Mouse (Mus musculus) neural tube, embryonic 15.5 days (tissue): ENCODE measurements around the gene Rxfp1. TPM values are rescaled to one million over a fixed set of nuclear protein-coding genes. Genes with fewer than 3 reads are reported as not detected.

ENCODE experiments used
- ATAC-seq: fragments of 200-750 bp; cut with Nextera tagmentation; 2 replicates; pipeline ENCODE4 v1.8.0; 2017; ENCODE audit warnings: mild to moderate bottlenecking, moderate TSS enrichment, moderate library complexity; ENCODE audit not compliant: low FRiP score
- H3K27ac ChIP-seq: fragments of 300-500 bp; sonication (generic); replicated peaks from 2 replicates; pipeline ENCODE4 v1.5.1; 2015; ENCODE audit warnings: mild to moderate bottlenecking, inconsistent platforms
- H3K27me3 ChIP-seq: fragments of 300-500 bp; sonication (generic); replicated peaks from 2 replicates; pipeline ENCODE4 v1.6.1; 2015; ENCODE audit warnings: inconsistent platforms
- H3K36me3 ChIP-seq: fragments of 300-500 bp; sonication (generic); 2 replicates; pipeline ENCODE4 v1.6.1; 2015; ENCODE audit warnings: inconsistent platforms
- H3K4me1 ChIP-seq: fragments of 300-500 bp; sonication (generic); 2 replicates; pipeline ENCODE4 v1.6.1; 2015; ENCODE audit warnings: inconsistent platforms
- H3K4me2 ChIP-seq: fragments of 300-500 bp; sonication (generic); 2 replicates; pipeline ENCODE4 v1.6.1; 2015; ENCODE audit warnings: inconsistent platforms, mild to moderate bottlenecking, moderate library complexity
- H3K4me3 ChIP-seq: fragments of 300-500 bp; sonication (generic); replicated peaks from 2 replicates; pipeline ENCODE4 v1.5.1; 2015; ENCODE audit warnings: mild to moderate bottlenecking, inconsistent platforms
- H3K9ac ChIP-seq: fragments of 300-500 bp; sonication (generic); replicated peaks from 2 replicates; pipeline ENCODE4 v1.6.1; 2015; ENCODE audit warnings: mild to moderate bottlenecking, inconsistent platforms
- H3K9me3 ChIP-seq: fragments of 300-500 bp; sonication (generic); replicated peaks from 2 replicates; pipeline ENCODE4 v1.6.1; 2016; ENCODE audit warnings: inconsistent platforms
- WGBS: fragments of 180-500 bp; shearing (Covaris S2); methylation state at CpG from one replicate; pipeline ENCODE4 v1.1.7; 2015; ENCODE audit warnings: mixed read lengths; 5-methylcytosine and 5-hydroxymethylcytosine counted together
- polyA plus RNA-seq: library from polyadenylated mRNA; unstranded; fragments of >200 nt; fragmentation: Nextera tagmentation; extraction: Ambion mirVana; gene quantifications from 2 replicates; pipeline ENCODE4 v1.2.1, GENCODE M21; 2015

Gene Rxfp1
- 0.17 and 0.52 TPM in 2 replicates for polyA plus RNA-seq

DNA sequence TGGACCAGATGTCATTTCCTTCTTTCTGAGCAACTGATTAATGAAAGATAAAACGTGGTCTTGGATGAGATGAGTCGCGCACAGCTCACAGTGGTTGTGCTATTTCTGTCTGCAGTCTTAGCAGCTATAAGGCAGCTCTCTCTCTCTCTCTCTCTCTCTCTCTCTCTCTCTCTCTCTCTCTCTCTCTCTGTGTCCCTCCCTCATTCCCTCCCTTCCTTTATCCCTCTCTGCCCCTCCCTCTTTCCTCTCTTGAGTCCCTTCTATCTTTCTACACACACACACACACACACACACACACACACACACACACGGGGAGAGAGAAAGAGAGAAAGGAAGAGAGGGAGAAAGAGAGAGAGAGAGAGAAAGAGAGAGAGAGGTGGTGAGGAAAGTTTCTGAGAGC lies at the start of gene Rxfp1:
Rxfp1 (minus strand) TSS at position 101 of the 400 bp plus-strand sequence.
- Histone ChIP-seq H3K27me3 (no peaks in the 10 kb centered on the region), H3K4me1 (no peaks in the 10 kb centered on the region), H3K4me2 (no peak within 1 kb of the TSS), H3K4me3 (no peak within 1 kb of the TSS), H3K9ac (no peak within 1 kb of the TSS), H3K36me3 (no peaks in the 10 kb centered on the region), H3K9me3 (no peaks in the 10 kb centered on the region), H3K27ac (no peak within 1 kb of the TSS)
- 78% methylated on average over 4 of the region's 4 CpGs for WGBS
- no peak for ATAC-seq

DNA sequence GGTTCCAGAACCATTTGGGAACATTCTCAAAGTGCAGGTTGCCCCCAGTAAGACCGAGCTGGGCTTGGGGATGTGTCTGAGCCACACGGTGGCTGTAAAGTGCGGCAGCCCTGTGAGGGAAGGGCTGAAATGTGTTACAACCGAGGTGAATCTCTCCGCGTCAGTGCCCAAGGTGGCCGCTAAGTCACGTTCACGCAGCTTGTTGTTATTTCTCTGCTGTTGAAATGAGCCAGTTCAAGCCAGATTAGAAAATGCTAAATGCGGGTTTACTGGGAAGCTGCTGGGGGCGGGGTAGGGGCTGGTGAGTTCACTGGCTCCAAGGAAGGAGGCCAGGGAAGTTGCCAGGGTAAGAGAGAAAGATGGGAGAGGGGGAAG lies 46.7 kb upstream of the Rxfp1 start:
- peak overlapping the region; percentile 9; the same call in 1 of the 2 replicates for H3K4me3 ChIP-seq
- ATAC-seq = no peak; the same call in 1 of the 2 replicates
- WGBS = 12% methylated on average over 11 of the region's 11 CpGs

DNA sequence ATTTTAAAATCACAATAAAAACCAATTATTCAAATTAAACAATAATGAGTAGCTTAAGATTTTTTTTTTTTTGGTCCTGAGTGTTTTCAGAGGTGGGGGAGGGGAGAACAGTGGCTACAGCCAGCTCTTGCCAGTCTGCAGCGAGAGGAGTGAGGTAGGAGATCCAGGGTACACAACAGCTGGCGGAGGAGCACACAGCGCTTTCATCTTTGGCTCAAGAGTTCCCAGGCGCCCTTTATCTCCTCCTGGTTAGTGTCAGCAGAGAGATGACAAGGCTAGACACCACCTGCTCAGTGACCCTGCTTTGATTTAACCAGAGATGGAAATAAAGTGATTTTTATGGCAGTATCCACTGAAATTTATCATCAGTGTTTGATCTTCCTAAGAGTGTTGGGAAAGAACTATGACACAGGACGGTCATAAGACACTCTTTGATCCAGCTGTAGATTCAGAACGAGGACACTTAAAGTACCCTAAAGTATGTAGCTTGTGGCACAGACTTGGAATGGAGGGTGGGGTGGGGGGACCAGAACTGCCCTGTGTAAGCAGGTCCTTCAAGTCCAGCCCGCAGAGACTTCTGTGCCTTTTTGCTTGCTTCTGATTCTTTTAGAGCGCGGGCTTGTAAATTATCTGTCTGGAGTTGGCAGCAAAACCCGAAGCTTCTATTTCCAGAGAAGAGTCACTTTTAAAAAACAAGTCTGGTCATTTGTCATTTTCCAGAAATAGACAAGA lies 46.1 kb upstream of the Rxfp1 start:
- no peaks in the 10 kb centered on the region for H3K9me3 ChIP-seq
- H3K9ac ChIP-seq = no peak overlapping the region
- peak overlapping the region; percentile 46 for H3K4me2 ChIP-seq
- H3K4me3 ChIP-seq = peak overlapping the region; percentile 9; the same call in 1 of the 2 replicates
- H3K27ac ChIP-seq = no peak overlapping the region
- WGBS = 39% methylated on average over 10 of the region's 10 CpGs
- H3K27me3 ChIP-seq = no peaks in the 10 kb centered on the region
- H3K4me1 ChIP-seq = peaks cover 7% of the 10 kb centered on the region; the same call in 1 of the 2 replicates
- no peaks in the 10 kb centered on the region for H3K36me3 ChIP-seq
- ATAC-seq = no peak; the same call in 1 of the 2 replicates

More for the DNA sequence above, 46.7 kb upstream of the Rxfp1 start:
- Histone ChIP-seq H3K4me1 (peaks cover 7% of the 10 kb centered on the region; the same call in 1 of the 2 replicates), H3K9ac (no peak overlapping the region), H3K4me2 (peak overlapping the region; percentile 46), H3K27ac (no peak overlapping the region), H3K27me3 (no peaks in the 10 kb centered on the region), H3K36me3 (no peaks in the 10 kb centered on the region), H3K9me3 (no peaks in the 10 kb centered on the region)

DNA sequence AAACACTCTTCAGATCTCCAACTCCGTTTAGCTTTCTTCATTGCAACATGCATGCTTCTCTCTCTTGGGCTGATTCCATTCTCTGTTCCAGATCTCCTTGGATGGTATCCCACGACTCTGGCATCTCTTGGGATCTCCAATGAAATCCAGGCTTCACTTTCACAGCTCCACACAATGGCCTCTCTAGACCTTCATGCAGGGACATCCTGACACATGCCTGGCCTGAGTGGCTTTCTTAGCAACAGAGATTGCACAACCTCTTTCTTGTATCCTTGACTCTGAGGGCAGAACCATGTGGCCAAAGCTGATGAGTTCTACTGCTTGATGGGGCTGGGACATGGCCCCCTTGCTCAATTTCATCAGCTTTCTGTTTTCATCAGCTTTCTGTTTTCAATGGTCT lies 35.0 kb upstream of the Rxfp1 start:
- WGBS = 87% methylated on average over 2 of the region's 2 CpGs
- H3K9ac ChIP-seq = no peak overlapping the region
- no peak overlapping the region for H3K4me2 ChIP-seq
- H3K27ac ChIP-seq = no peak overlapping the region
- H3K9me3 ChIP-seq = no peaks in the 10 kb centered on the region
- no peaks in the 10 kb centered on the region for H3K4me1 ChIP-seq
- H3K36me3 ChIP-seq = no peaks in the 10 kb centered on the region
- ATAC-seq = no peak
- no peaks in the 10 kb centered on the region for H3K27me3 ChIP-seq
- no peak overlapping the region for H3K4me3 ChIP-seq

DNA sequence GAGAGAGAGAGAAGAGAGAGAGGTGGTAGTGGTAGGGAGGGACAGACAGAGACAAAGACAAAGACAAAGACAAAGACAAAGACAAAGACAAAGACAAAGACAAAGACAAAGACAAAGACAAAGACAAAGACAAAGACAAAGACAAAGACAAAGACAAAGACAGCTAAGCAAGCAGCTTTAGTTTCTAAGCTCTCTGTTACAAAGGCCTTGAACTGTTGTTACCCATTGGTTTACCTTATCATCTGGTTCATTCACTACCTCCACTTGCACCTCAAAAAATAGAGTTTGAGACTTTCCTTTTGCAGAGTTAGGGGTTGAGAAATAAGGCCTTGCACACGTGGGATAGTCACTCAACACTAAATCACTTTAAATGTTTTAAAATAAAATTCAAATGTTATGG lies 16.1 kb upstream of the Rxfp1 start:
- Histone ChIP-seq H3K4me3 (no peak overlapping the region), H3K36me3 (no peaks in the 10 kb centered on the region), H3K27me3 (no peaks in the 10 kb centered on the region), H3K9ac (no peak overlapping the region), H3K4me2 (no peak overlapping the region), H3K9me3 (no peaks in the 10 kb centered on the region), H3K27ac (no peak overlapping the region), H3K4me1 (no peaks in the 10 kb centered on the region)
- WGBS = 79% methylated on average over 1 of the region's 1 CpGs
- ATAC-seq = no peak

DNA sequence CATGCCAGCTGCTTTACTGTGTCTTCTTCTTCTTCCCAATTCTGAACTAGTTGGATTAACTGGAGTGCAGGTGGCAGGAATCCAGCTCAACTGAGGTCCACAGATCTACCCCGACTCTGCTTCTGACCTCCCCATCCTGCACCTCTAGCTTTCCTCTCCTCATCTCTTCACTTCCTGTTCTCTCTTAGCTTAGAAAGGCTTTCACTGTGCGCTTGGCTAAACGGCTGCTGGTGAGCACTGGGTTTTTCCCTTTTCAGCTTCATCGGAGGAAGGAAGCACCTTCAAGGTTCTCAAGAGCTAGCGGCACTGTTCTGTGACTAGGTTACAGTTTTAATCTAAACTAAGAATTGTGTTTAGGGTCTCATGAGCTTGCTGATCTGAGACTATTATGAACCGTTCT lies 8.9 kb upstream of the Rxfp1 start:
- no peak overlapping the region for H3K4me3 ChIP-seq
- no peak overlapping the region for H3K4me2 ChIP-seq
- H3K9me3 ChIP-seq = no peaks in the 10 kb centered on the region
- no peaks in the 10 kb centered on the region for H3K4me1 ChIP-seq
- no peak overlapping the region for H3K27ac ChIP-seq
- no peaks in the 10 kb centered on the region for H3K27me3 ChIP-seq
- no peaks in the 10 kb centered on the region for H3K36me3 ChIP-seq
- no peak overlapping the region for H3K9ac ChIP-seq
- ATAC-seq = no peak
- 96% methylated on average over 6 of the region's 6 CpGs for WGBS

DNA sequence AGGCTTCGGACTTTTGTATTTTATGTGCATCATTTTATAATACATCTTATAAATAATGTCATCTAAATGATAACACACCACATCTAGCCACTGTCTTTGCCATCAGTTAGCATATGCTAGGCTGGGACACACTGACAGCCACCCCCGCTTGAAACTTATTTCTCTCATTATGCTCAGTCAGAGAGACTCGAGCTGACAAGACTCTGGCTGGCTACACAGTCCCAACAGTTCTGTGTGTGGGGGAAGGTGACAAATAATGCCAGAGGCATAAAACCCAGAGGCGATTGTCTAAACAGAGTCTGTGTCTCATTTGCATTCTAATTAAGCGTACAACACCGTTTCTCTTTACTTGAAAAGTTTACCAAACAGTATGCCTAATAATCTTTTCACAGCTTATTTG lies 7.4 kb upstream of the Rxfp1 start:
- H3K27ac ChIP-seq = no peak overlapping the region
- H3K27me3 ChIP-seq = no peaks in the 10 kb centered on the region
- no peak overlapping the region for H3K9ac ChIP-seq
- H3K36me3 ChIP-seq = no peaks in the 10 kb centered on the region
- H3K4me2 ChIP-seq = no peak overlapping the region
- no peaks in the 10 kb centered on the region for H3K4me1 ChIP-seq
- no peak overlapping the region for H3K4me3 ChIP-seq
- 43% methylated on average over 6 of the region's 6 CpGs for WGBS
- no peak; the same call in 1 of the 2 replicates for ATAC-seq
- H3K9me3 ChIP-seq = no peaks in the 10 kb centered on the region

DNA sequence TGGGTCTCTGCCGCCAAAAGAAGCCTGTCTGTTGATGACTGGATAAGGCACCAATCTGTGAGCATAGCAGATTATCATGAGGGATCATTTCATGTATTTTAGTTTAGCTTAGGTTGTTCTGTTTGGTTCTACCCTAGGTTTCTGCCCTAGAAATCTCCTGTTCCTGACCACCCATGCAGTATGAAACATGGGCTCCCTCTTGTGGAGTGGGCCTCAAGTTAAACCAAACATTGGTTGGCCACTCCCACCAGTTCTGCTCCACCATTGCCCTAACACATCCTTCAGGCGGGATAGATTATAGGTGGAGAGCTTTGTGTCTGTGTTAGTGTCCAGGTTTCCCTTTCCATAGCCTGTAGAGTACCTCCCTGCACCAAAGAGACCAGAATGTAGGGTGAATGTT lies 6.7 kb upstream of the Rxfp1 start:
- no peaks in the 10 kb centered on the region for H3K9me3 ChIP-seq
- ATAC-seq = no peak
- no peak overlapping the region for H3K4me2 ChIP-seq
- H3K27me3 ChIP-seq = no peaks in the 10 kb centered on the region
- H3K9ac ChIP-seq = no peak overlapping the region
- no peak overlapping the region for H3K4me3 ChIP-seq
- no peaks in the 10 kb centered on the region for H3K4me1 ChIP-seq
- no peaks in the 10 kb centered on the region for H3K36me3 ChIP-seq
- WGBS = 93% methylated on average over 2 of the region's 2 CpGs
- H3K27ac ChIP-seq = no peak overlapping the region

DNA sequence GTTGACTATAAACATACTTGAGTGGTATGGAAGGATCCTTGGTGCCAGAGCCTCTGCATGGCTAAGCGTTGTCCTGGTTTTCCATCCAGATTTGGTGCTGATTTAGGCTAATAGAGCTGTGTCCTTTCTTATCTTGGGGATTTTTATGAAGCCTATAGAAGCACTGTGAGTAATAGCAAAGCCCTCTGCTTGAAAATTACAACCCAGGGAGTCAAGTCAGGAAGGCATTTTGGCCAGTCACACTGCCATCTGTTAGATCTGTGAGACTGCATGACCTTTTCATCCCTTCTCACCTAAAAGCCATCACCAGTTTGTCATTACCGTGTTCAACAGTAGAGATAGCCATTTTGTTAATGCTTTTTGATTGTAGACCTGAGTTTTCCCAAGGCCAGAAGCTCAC lies 2.7 kb upstream of the Rxfp1 start:
- Histone ChIP-seq H3K4me2 (no peak overlapping the region), H3K9me3 (no peaks in the 10 kb centered on the region), H3K9ac (no peak overlapping the region), H3K4me1 (no peaks in the 10 kb centered on the region), H3K27me3 (no peaks in the 10 kb centered on the region), H3K27ac (no peak overlapping the region), H3K36me3 (no peaks in the 10 kb centered on the region), H3K4me3 (no peak overlapping the region)
- ATAC-seq = no peak
- 88% methylated on average over 2 of the region's 2 CpGs for WGBS

DNA sequence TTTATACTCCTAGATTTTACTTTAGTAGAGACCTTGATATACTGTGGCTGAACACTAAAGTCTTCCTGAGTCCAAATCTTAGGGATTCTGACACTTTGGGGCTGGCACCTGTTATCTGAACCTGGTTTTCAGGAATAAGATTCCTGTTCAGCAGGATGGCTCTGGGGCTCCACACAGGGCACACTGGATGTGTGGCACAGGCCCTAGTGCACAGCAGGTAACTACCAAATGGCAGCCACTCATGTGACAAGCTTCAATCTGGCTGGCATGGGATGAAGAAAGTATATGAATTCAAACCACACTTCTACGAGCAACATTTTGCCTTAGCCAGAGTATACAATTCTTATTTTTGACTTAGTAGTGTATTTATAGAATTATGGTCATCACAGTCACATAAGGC lies 771 bp upstream of the Rxfp1 start:
- WGBS = 89% methylated on average over 1 of the region's 1 CpGs
- Histone ChIP-seq H3K4me3 (no peak overlapping the region), H3K27me3 (no peaks in the 10 kb centered on the region), H3K4me1 (no peaks in the 10 kb centered on the region), H3K4me2 (no peak overlapping the region), H3K9me3 (no peaks in the 10 kb centered on the region), H3K27ac (no peak overlapping the region), H3K9ac (no peak overlapping the region), H3K36me3 (no peaks in the 10 kb centered on the region)
- no peak for ATAC-seq

DNA sequence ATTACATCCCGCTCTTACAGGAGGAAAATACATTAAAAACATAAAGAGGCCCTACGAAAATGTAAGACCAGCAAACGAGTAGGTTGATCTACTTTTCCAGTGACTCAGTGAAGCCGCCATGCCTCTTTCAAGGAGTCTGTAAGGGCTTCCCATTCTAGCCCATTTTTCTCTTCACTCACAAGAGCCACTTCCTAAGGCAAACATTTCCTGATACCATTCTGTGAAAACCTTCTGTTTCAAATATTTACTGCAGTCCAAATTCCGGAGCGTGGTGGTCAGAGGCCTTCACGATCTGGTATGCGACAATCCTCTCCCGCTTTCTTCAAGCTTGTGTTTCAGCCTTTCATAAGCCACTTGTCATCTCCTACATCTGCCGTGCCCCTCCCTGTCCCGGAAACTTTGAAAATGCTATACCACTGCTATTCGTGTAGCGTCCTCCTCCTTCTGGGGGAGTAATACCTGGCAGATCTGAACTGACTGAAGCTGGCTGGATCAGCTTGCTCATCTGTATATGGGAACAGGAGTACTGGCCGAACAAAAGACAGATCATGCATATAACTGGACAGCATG lies 11.1 kb downstream of the Rxfp1 start:
- Histone ChIP-seq H3K4me1 (no peaks in the 10 kb centered on the region), H3K27ac (no peak overlapping the region), H3K27me3 (no peaks in the 10 kb centered on the region), H3K4me2 (no peak overlapping the region), H3K36me3 (no peaks in the 10 kb centered on the region), H3K9ac (no peak overlapping the region), H3K4me3 (no peak overlapping the region), H3K9me3 (no peaks in the 10 kb centered on the region)
- WGBS = 92% methylated on average over 14 of the region's 14 CpGs
- no peak for ATAC-seq

DNA sequence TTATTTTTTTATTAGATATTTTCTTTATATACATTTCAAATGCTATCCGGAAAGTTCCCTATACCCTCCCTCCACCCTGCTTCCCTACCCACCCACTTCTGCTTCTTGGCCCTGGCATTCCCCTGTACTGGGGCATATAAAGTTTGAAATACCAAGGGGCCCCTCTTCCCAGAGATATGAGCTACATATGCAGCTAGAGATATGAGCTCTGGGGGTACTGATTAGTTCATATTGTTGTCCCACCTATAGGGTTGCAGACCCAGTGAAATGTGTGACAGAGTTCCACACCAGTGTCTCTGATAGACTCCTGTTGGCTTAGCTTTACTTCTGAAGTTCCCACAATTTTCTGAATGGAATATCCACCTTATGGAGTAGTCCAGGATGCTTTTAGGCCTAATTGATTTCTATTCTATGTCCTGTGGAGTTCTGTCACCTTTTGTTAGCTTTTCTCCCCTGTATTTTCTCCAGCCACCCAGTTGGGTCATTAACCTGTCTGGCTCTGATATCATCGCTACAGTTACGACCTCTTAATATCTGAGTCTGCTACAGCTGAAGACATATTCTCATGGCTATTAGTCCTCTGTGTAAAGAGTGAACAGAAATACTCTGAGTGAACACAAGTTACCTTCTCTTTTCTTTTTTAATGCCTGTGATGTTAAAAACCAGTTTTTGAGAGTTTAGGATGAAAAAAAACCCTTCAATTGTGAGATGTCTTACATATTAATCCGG lies 16.8 kb downstream of the Rxfp1 start:
- Histone ChIP-seq H3K36me3 (no peaks in the 10 kb centered on the region), H3K4me3 (no peak overlapping the region), H3K27me3 (no peaks in the 10 kb centered on the region), H3K9me3 (no peaks in the 10 kb centered on the region), H3K9ac (no peak overlapping the region), H3K4me2 (no peak overlapping the region), H3K4me1 (no peaks in the 10 kb centered on the region), H3K27ac (no peak overlapping the region)
- no peak for ATAC-seq
- 91% methylated on average over 4 of the region's 4 CpGs for WGBS
